9 mouse cellular contexts compared by ENCODE assay signal in genomic region chr13:93674131-93674561, GRCm38 (mm10). TPM values are rescaled to one million over a fixed set of nuclear protein-coding genes. Genes with fewer than 3 reads are reported as not detected.
DNase-seq lines count a peak whose midpoint lies in the region; ATAC-seq and TF ChIP-seq lines count a peak whose summit lies in the region.
"Had no signal": no experiment of that assay in that cellular context is flagged by ENCODE, and none has a peak within 500 bp of the region (broad histone marks: within the 10 kb centered on the region; RNA-seq: fewer than 3 reads in every experiment).

Gene Bhmt2, minus strand, starts transcription at chr13:93674302.
Gene Dmgdh, plus strand, starts transcription at chr13:93674433.

- H3K4me3 ChIP-seq in heart, embryonic 14.5 days (ENCODE audit: control insufficient read depth in 1 of 2, insufficient read depth in 1 of 2, low read depth in 1 of 2, low read length in 2 of 2) = peak within 1 kb of the TSS; percentile 23 to 24; a peak in 3 of 4 replicates
- H3K4me3 ChIP-seq in hindbrain, embryonic 16.5 days (ENCODE audit: low read length) = peak within 1 kb of the TSS; percentile 12; the same call in 1 of the 2 replicates
- H3K4me3 ChIP-seq in limb, embryonic 14.5 days (replicated peaks; ENCODE audit: low read length) = peak within 1 kb of the TSS; percentile 18

- WGBS in heart, embryonic 14.5 days = 7% methylated on average over 31 of the region's 31 CpGs
- WGBS in hindbrain, embryonic 16.5 days = 9% methylated on average over 29 of the region's 31 CpGs
- WGBS in limb, embryonic 14.5 days = 6% methylated on average over 20 of the region's 31 CpGs

- ATAC-seq in heart, embryonic 14.5 days (ENCODE audit: insufficient number of reproducible peaks, insufficient read depth, low FRiP score, low read depth) = no peak
- no peak; the same call in 1 of the 2 replicates for ATAC-seq in hindbrain, embryonic 16.5 days
- ATAC-seq in limb, embryonic 14.5 days (ENCODE audit: low FRiP score, low read depth) = no peak

- no peaks in the 10 kb centered on the region for H3K36me3 ChIP-seq in heart, embryonic 14.5 days (ENCODE audit: control insufficient read depth, insufficient read depth, low read length)
- H3K36me3 ChIP-seq in hindbrain, embryonic 16.5 days (ENCODE audit: control insufficient read depth, insufficient read depth, low read length) = no peaks in the 10 kb centered on the region
- H3K36me3 ChIP-seq in limb, embryonic 14.5 days (ENCODE audit: control insufficient read depth, insufficient read depth, low read length) = no peaks in the 10 kb centered on the region

- no peak for TF ChIP-seq POLR2A in limb, embryonic 14.5 days (IDR thresholded peaks at IDR 0.05; ENCODE audit: borderline replicate concordance, extremely low read depth, insufficient read depth, insufficient read length)

- peaks cover 6% of the 10 kb centered on the region; the same call in 1 of the 2 replicates for H3K27me3 ChIP-seq in heart, embryonic 14.5 days (ENCODE audit: control insufficient read depth, insufficient read depth, low read length)
- 0 out of 2 replicates have a peak, but pooled peaks cover 4% of the 10 kb centered on the region for H3K27me3 ChIP-seq in hindbrain, embryonic 16.5 days (replicated peaks; ENCODE audit: control insufficient read depth, insufficient read depth, low read length)
- H3K27me3 ChIP-seq in limb, embryonic 14.5 days (ENCODE audit: control insufficient read depth, insufficient read depth, low read length) = peaks cover 11% of the 10 kb centered on the region

- H3K9me3 ChIP-seq in heart, embryonic 14.5 days (ENCODE audit: control insufficient read depth, low read length) = no peaks in the 10 kb centered on the region
- no peaks in the 10 kb centered on the region for H3K9me3 ChIP-seq in hindbrain, embryonic 16.5 days (ENCODE audit: control insufficient read depth, low read length)
- H3K9me3 ChIP-seq in limb, embryonic 14.5 days (ENCODE audit: control insufficient read depth, low read length) = 0 out of 2 replicates have a peak, but pooled peaks cover 1% of the 10 kb centered on the region

- peak within 1 kb of the TSS; percentile 58 for H3K4me2 ChIP-seq in heart, embryonic 14.5 days (ENCODE audit: low read length)
- H3K4me2 ChIP-seq in hindbrain, embryonic 16.5 days (ENCODE audit: low read length) = peak within 1 kb of the TSS; percentile 42
- peak within 1 kb of the TSS; percentile 35 for H3K4me2 ChIP-seq in limb, embryonic 14.5 days (replicated peaks; ENCODE audit: low read depth, low read length, severe bottlenecking)

- DNase-seq in heart, postnatal 25 days (ENCODE audit: low spot score) = no peak
- no peak for DNase-seq in limb, embryonic 14.5 days (ENCODE audit: low spot score)
- DNase-seq in retina, embryonic 14.5 days (ENCODE audit: low spot score) = peak; percentile 14
- DNase-seq in MN1 (ENCODE audit: low spot score) = no peak
- no peak for DNase-seq in urinary bladder, postnatal 10 days (ENCODE audit: low spot score)
- DNase-seq in testis, postnatal 14 days (ENCODE audit: low spot score) = no peak

- peak within 1 kb of the TSS; percentile 19; the same call in 1 of the 2 replicates for H3K9ac ChIP-seq in heart, embryonic 14.5 days (ENCODE audit: low read length)
- no peak within 1 kb of the TSS for H3K9ac ChIP-seq in hindbrain, embryonic 16.5 days (ENCODE audit: low read depth, low read length)
- H3K9ac ChIP-seq in limb, embryonic 14.5 days (ENCODE audit: low read depth, low read length, severe bottlenecking) = no peak within 1 kb of the TSS; the same call in 1 of the 2 replicates

- H3K27ac ChIP-seq in heart, embryonic 14.5 days (replicated peaks in 1 of 2; ENCODE audit: control insufficient read depth in 1 of 2, insufficient read depth in 1 of 2, low read depth in 2 of 2, low read length in 2 of 2) = no peak within 1 kb of the TSS
- H3K27ac ChIP-seq in hindbrain, embryonic 16.5 days (ENCODE audit: low read depth, low read length) = no peak within 1 kb of the TSS
- no peak within 1 kb of the TSS for H3K27ac ChIP-seq in limb, embryonic 14.5 days (replicated peaks; ENCODE audit: low read depth, low read length)

- intact Hi-C loops in heart, postnatal 25 days (cut with DNase I) = no loop called here

- no peaks in the 10 kb centered on the region for H3K4me1 ChIP-seq in heart, embryonic 14.5 days (ENCODE audit: control insufficient read depth in 2 of 2, insufficient read depth in 2 of 2, low read length in 2 of 2)
- no peaks in the 10 kb centered on the region; the same call in 1 of the 2 replicates for H3K4me1 ChIP-seq in hindbrain, embryonic 16.5 days (ENCODE audit: control insufficient read depth, insufficient read depth, low read depth, low read length)
- H3K4me1 ChIP-seq in limb, embryonic 14.5 days (ENCODE audit: control insufficient read depth, insufficient read depth, low read length) = no peaks in the 10 kb centered on the region

RNA-seq across cellular contexts. Expression of gene Bhmt2, which starts in this region (rescaled TPM):
- polyA plus RNA-seq in heart, embryonic 14.5 days (2014; fragmentation: Nextera tagmentation; extraction: Ambion mirVana) = not detected in 2 replicates
- total RNA-seq in heart, postnatal 25 days (2021) = not detected
- 0.07 and 0.11 TPM in 2 replicates for polyA plus RNA-seq in hindbrain, embryonic 16.5 days (2015; fragmentation: Nextera tagmentation; extraction: Ambion mirVana)
- 0.04 and 0.06 TPM in 2 replicates for polyA plus RNA-seq in limb, embryonic 14.5 days (2012; rRNA removed)
- not detected in 2 replicates for polyA plus RNA-seq in limb, embryonic 14.5 days (2014; fragmentation: Nextera tagmentation; extraction: Ambion mirVana)
- total RNA-seq: common myeloid progenitor, adult 5-6 weeks had no signal

RNA-seq across cellular contexts. Expression of gene Dmgdh, which starts in this region (rescaled TPM):
- polyA plus RNA-seq in heart, embryonic 14.5 days (2014; fragmentation: Nextera tagmentation; extraction: Ambion mirVana) = 0.08 TPM in 1 of 2 replicates, not detected in the other
- total RNA-seq in heart, postnatal 25 days (2021) = not detected
- polyA plus RNA-seq in hindbrain, embryonic 16.5 days (2015; fragmentation: Nextera tagmentation; extraction: Ambion mirVana) = 0.24 and 0.42 TPM in 2 replicates
- polyA plus RNA-seq in limb, embryonic 14.5 days (2012; rRNA removed) = 0.05 and 0.12 TPM in 2 replicates
- polyA plus RNA-seq in limb, embryonic 14.5 days (2014; fragmentation: Nextera tagmentation; extraction: Ambion mirVana) = 0.08 TPM in 1 of 2 replicates, not detected in the other
- total RNA-seq: common myeloid progenitor, adult 5-6 weeks had no signal
